Mouse (Mus musculus) gastrocnemius, postnatal 10 days (tissue): ENCODE measurements around the gene Usp7. TPM values are rescaled to one million over a fixed set of nuclear protein-coding genes. Genes with fewer than 3 reads are reported as not detected.
A peak's percentile ranks its signal among the peaks of the same experiment; 100 is the strongest.

Source experiments
- DNase-seq: peaks from one replicate; pipeline ENCODE4 v3.0.0; 2021; ENCODE audit warnings: mixed read lengths
- long read RNA-seq, 2 experiments: library from polyadenylated mRNA; stranded (forward); transcript quantifications; one replicate each; pipeline ENCODE4 v2.0.0; 2021
- total RNA-seq, 2 experiments: library from RNA; stranded (reverse); gene quantifications; 2 replicates each; pipeline ENCODE4 v1.2.3; 2021

The Usp7 gene
- total RNA-seq: 10 to 100 TPM; 57.8 to 67.7 TPM
- long read RNA-seq, experiment 1, full-length matches to known transcripts: 10 of 16 reads
- long read RNA-seq, experiment 1, partial matches to known transcripts: 2 of 16 reads
- long read RNA-seq, experiment 1, other reads (novel, unspliced or antisense): 4 of 16 reads
- long read RNA-seq, experiment 2, full-length matches to known transcripts: 1 of 12 reads
- long read RNA-seq, experiment 2, partial matches to known transcripts: 8 of 12 reads
- long read RNA-seq, experiment 2, other reads (novel, unspliced or antisense): 3 of 12 reads

- DNase-seq: no peak
These were observed at the start of gene Usp7 for GRCm38 (mm10) chr16:8791949-8792557. TSS of gene Usp7 (minus strand) at chr16:8792308.

DNA sequence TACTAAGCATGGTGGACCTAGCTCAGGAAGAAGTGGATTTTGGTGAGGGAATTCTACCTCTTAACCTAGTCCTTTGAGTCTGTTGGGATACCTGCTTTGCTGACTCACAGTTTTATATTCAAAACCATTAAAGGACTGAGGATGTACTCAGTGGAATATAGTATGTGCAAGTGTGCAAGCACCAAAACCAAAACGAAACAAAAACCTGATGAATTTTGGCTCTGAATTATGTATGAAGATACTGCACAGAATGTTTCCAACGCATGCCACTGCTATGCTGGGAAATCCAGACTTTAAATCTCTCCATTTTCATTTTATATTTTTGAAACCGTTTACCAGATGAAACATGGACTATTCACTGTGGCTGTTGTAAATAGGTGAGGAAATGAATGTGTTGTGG, 48.4 kb upstream of the Usp7 start:
- DNase-seq: no peak

- no peak for DNase-seq
These were observed 46.8 kb upstream of the Usp7 start for GRCm38 (mm10) chr16:8838921-8839320.

- DNase-seq: no peak
These were observed 45.5 kb upstream of the Usp7 start for GRCm38 (mm10) chr16:8837595-8837994.

GRCm38 (mm10) chr16:8836876-8837275, 44.8 kb upstream of the Usp7 start:
- no peak for DNase-seq

DNA sequence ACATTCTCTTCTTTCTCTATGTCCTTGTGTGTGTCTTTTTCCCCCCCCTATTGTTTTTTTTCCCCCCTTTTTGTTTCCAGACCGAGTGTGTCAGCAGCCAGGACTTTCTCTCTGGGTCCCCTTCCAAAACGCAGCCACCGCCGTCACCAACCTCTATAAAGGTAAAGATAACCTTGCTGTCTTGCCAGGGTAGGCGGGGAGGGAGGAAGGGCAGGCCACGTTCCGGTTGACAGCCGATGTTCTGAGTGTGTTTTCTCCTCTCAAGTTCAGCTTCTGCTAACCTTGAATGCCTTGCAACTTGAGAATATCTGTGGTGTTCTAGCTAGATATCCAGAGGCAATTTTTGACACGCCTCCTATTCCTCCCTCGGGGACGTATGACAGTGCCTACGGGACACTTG, 39.1 kb upstream of the Usp7 start:
- DNase-seq: peak; percentile 15

DNA sequence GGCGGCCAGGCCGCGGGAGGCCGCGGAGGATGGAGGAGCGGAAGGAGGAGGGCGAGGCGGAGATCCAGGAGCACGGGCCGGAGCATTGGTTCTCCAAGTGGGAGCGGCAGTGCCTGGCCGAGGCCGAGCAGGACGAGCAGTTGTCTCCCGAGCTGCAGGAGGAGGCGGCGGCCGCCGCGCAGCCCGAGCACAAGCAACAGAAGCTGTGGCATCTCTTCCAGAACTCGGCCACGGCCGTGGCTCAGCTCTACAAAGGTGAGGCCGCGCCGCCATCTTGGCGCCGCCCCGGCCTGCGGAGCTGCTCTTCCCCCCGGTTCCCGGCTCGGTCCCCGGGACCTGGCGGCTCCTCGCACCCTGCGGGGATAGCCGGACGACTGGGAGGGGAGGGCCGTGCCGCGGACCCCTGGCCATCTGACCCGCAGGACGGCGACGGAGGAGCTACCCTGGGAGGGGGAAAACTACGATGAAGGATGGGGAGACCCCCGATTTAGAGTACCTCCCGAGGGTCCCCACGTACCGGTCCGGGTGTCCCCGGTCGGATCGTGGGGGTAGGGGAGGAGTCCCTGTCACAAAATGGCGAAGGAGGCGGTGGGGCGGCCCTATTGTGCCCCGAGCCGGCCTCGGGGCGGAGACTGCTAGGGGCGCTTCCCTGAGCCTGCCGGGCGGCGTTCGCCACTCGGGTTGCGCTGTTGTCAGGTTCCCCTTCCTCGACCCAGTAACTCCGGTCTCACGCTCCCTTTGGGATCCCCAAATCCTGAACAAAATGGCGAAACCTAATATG, 38.5 kb upstream of the Usp7 start:
- peak; percentile 75 for DNase-seq

GRCm38 (mm10) chr16:8829564-8830359, 37.7 kb upstream of the Usp7 start, which contains the start of gene 1810013L24Rik:
TSS of gene 1810013L24Rik (plus strand) at chr16:8830100.
- DNase-seq: peak; percentile 95

GRCm38 (mm10) chr16:8828636-8829563, 36.8 kb upstream of the Usp7 start:
- DNase-seq: peak; percentile 80

GRCm38 (mm10) chr16:8827366-8827765, 35.3 kb upstream of the Usp7 start:
- no peak for DNase-seq

DNA sequence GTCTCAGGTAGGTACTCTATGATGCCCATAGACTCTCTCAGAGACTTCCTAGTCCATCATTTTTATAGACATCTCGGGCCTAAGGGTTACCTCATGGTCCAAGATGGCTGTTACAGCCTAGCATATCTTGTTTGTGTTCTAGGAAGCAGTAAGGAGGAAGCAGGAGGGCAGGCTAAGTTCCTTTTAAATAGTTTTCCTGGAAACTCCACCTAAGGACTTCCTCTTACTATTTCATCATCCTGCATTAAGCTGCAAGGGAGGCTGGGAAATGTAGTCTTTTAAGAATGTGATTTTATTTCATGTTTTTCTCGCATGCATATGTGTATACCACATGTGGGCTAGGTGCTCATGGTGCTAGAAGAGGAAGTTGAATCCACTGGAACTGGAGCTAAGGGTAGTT, 31.6 kb upstream of the Usp7 start:
- no peak for DNase-seq

DNA sequence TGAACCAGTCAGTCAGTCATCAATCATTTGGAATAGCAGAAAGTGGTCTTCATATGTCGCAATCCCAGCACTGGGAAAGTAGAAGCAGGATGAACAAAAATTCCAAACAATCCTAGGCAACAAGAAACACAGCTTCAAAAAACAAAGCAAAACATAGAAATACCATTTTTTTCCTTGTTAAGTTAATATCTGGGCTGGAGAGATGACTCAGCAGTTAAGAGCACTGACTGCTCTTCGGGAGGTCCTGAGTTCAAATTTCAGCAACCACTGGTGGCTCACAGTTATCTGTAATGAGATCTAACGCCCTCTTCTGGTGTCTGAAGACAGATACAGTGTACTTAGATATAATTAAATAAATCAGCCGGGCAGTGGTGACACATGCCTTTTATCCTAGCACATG, 30.5 kb upstream of the Usp7 start:
- no peak for DNase-seq

- peak; percentile 24 for DNase-seq
These were observed 29.3 kb upstream of the Usp7 start for GRCm38 (mm10) chr16:8821429-8821828.

DNA sequence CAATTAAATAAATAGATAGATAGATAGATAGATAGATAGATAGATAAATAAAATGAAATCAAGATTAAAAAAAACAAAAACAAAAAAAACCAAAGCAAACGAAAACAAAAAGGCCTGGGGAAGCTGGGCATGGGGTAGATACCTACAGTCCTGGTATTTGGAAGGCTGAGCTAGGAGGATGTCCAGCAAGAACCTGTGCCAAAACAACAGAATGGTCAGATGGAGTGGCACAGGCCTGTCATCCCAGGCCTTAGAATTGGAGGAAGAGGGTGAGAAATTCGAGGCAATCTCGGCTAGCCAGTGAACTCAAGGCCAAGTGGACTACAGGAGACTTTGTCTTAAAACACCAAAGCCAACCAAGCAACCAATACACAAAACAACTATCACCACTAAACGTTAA, 25.8 kb upstream of the Usp7 start:
- DNase-seq: no peak

DNA sequence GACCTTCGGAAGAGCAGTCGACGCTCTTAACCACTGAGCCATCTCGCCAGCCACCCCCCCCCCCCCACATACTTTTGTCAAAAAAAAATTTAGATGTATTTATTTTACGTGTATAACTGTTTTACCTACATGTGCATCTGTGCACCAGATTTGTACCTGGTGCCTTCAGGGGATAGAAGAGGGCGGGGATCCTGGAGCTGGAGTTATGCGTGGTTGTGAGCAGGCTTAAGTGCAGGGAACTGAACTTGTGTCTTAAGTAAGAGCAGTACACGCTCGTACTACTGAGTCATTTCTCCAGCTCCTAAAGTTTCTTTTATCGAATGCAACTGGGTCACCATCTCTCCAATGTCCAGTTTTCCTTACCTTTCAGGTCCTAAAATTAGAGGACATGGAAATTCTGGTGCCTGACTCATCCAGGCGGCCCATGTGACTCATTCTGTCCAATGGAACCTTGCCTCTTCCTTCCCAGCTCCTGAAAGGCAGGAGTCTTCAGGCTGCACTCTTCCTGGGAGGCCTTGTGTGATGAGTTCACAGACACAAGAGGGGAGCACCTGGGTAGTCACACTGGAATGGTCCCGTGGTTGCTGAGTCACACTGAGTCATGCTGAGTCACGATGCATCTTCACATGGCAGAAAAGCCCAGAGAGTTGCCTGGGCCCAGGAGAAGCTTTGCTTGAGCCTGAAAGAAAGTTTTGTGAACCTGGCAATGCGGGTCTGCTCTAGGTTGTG, 18.5 kb upstream of the Usp7 start:
- no peak for DNase-seq

DNA sequence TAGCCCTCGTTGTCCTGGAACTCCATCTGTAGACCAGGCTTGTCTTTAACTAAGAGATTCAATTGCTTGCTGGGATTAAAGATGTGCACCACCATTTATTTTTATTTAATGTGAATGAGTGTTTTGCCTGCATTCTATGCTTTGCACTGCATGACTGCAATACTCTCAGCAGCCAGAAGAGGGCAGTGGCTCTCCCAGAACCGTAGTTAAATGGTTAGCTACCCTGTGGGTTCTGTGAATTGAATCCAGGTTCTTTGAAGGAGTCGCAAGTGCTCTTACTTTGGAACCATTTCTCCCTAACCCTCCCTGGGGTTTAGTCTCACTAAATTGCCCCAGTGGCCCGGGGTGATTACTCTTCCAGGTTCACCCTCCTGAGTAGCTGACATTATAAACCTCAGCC, 14.6 kb upstream of the Usp7 start:
- DNase-seq: peak; percentile 34

- no peak for DNase-seq
These were observed 3.8 kb upstream of the Usp7 start for GRCm38 (mm10) chr16:8795906-8796305.

- DNase-seq: no peak
These were observed 2.8 kb upstream of the Usp7 start for GRCm38 (mm10) chr16:8794952-8795351.

DNA sequence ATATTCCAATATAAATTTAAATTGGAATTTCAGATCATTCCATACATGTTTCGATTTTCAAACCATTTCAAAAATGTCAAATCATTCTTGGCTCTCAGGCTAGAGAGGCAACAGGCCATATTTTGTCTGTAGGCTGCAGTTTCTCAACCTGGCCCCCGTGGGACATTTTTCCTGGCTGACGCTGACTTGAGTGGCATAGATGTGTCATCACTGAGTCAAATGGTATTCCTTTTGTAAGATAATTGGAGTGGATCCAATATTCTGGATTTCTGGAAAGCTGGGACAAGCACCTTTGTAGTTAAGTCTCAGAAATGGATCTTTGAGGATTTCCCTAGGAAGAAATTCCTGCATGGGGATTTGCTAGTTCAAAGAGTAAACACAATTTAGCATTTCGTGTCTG, 1.2 kb downstream of the Usp7 start:
- no peak for DNase-seq

GRCm38 (mm10) chr16:8784753-8785152, 7.4 kb downstream of the Usp7 start:
- DNase-seq: peak; percentile 21
